Mouse (Mus musculus) activated CD4-positive, CD25-positive, alpha-beta regulatory T cell, adult 4 months (primary cell): ENCODE data around the gene Cox11. TPM values are rescaled to one million over a fixed set of nuclear protein-coding genes. Genes with fewer than 3 reads are reported as not detected.

Experiments
- ATAC-seq: one replicate; pipeline ENCODE4 v1.8.0; 2017
- polyA plus RNA-seq, 2 experiments: library from polyadenylated mRNA; unstranded; fragments of 100-300 nt; shearing (Covaris generic); gene quantifications; one replicate each; pipeline ENCODE4 v1.2.1; 2017

Cox11 gene
- polyA plus RNA-seq, 2 experiments from 2014 or later = 18.5 to 24.9 TPM

DNA sequence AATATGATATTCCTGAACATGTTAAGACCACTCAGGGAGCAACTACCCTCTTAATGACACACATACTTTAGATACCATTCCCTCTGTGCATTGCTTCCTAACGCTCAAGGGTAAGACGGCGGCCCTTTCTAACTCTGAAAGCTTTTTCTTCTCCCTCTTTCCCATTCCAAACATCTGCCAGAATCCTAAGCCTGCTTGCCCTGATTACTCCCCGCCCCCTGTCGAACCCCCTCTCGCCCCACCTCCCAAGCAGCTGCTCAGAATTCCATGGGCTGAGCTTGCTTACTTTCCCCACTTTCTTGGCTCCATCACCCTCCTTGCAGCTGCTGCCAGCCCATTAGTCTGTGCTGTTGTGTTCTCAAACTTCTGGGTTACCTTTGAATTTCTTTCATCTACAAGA is 27.2 kb downstream of the Cox11 start:
- no peak for ATAC-seq

DNA sequence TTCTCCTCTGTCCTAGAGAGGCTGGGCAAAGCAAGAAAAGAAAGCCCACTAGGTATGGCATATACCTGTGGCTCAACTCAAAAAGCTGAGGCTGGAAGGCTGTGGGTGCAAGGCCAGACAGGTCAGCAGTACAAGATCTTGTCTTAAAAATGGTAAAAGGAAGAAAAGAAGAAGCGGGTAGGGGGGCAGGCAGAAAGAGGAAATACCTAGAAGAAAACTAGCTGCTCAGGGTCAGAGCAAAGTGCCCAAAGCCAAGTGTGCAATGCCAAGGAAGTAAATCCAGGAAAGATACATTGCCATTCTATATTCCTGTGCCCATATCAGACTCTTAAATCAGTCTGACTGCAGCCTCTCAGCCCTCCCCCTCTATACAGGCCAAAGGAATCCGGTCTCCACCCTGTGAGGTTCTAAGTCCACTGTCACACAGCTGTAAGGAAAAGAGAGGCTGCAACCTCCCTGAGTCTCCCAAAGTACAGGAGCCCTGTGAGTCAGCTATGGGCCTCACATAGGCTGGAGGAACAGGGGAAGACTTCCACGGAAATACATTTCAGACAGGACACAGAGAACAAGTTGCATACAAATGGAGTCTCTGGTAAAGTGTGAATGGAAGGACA is 28.3 kb downstream of the Cox11 start:
- ATAC-seq = no peak

DNA sequence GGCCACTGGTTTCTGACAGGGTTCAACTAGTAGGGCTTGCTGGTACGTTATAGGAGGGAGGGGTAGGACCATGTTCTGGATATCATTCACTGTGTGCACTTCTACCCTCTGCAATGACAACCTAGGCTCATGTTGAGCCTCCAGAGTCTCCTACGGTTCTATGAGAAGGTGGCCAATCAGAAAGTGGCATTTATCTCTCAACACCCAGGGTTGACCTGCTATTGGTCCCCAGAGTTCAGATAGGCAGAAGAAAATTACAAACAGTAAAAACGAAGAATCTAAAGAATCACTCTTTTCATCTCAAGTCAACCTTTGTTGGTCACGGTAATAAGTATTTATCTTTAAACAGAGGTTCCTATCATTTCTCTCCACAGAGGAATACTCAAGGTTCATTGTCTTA is 28.9 kb downstream of the Cox11 start:
- ATAC-seq = no peak

DNA sequence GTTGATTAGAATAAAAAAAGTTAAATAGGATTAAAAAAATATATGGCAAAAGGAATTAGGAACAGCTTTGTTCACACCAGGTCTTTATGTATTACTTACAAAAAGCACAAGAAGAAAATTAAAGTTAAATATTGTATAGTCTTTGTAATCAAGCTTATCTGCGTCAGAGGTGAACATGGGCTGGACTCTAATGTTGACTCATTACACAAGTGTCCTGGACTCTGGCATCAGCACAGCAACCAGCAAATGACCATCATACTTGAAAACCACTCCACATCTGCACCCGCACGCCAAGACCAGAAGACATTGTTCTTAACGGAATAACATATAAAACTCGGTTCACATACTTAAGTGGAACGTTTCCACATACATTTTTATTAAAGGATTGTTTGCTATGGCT is 29.4 kb downstream of the Cox11 start:
- no peak for ATAC-seq

DNA sequence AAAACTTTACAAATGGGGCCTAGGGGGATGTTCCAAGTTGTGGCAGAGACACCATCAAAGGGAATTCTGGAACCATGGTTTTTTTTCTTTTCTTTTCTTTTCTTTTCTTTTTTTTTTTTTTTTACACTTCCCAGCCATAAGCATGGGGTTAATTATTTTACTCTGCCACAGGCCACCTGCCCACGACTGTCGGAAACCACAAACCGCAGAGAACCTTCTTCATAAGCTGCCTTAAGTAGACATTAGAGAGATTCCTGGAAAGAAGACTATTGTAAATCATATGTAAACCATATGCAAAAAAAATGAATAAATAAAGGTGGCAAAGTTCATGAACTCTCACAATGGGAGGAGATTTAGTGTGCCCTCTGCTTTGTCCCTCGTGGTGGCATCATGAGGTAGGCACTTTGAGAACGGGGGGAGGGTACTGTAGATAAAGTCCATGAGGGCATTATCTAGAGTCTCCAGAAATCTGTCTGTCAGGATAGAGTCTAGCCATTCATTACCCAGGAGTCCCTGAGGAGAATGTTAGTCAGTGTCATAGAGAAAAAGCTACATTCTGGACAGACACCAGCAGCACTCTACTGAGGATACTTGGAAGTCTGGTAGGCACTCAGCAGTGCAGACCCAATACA is 37.6 kb downstream of the Cox11 start:
- ATAC-seq = no peak

DNA sequence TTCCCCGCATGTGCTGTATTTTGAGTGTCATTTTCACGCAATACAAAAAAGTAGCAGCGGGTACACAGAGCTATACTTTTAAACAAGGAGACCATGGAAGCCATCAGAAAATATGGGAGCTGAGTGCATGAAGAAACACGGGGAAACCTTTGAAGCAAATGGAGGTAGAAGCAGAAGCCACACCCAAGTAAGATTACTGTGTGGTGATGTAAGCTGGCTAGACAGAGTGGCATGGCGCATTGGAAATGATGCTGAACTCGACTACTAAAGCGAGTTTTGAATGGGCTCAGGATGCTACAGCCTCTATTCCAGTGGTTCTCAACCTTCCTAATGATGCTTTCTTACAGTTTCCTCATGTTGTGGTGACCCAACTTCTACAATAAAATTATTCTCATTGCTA is 39.1 kb downstream of the Cox11 start:
- ATAC-seq = no peak

DNA sequence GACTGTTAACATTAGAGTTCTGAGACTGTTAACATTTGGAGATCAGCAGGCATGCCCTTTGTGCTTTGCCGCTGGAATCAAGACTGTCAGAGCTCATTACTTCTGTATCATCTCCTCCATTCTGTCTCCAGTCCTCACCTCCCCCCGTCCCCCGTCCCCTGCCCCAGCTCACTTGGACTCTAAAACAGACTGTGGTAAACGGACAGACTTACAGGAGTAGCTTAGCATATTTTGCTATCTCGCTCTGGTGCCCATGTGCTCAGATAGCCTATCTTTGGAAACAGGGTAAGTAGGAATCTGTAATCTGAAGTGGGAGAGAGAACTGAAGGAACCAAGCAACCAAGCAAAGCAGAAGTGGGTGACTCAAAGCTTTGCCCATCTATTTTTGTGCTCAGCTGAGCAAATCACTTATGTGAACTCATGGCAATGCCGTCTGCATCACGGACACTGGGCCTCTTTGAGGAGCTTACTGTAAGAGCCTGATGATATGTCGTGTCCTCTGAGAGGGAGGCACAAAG is 39.9 kb downstream of the Cox11 start:
- no peak for ATAC-seq

DNA sequence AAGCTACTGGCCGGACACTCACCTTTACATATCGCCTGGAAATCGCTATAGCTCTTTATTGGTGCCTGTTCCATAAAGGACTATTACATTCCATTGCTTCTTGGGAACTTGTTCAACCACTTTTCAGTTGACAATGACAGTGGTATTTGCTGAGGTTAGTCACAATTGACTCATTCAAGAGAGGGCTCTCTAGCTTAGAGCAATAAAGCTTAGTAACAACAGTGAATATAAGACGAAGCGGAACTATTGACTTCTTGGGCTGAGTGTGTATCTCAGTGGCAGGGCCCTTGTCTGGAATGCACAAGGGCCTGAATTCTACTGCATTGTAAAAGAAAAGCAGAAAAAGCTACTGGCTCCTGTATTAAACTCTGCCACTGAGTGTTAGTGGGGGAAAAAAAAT is 40.6 kb downstream of the Cox11 start:
- ATAC-seq = no peak

DNA sequence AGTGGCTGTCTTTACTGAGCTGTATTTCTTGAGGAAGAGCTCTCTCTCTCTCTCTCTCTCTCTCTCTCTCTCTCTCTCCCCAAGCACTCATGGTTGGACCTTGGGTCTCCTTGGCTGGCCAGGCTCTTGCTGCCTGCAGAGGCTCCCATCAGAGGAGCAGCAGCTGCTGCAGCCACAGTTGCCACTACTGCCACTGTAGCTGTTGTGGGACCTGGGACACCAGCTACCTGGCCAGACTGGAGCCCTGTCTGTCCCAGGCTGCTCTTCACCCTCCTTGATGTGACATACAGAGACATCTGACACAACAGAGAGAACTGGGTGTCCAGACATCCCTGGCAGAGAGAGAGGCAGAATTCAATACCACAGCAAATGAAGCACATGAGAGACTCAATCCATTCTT is 43.2 kb downstream of the Cox11 start:
- no peak for ATAC-seq

DNA sequence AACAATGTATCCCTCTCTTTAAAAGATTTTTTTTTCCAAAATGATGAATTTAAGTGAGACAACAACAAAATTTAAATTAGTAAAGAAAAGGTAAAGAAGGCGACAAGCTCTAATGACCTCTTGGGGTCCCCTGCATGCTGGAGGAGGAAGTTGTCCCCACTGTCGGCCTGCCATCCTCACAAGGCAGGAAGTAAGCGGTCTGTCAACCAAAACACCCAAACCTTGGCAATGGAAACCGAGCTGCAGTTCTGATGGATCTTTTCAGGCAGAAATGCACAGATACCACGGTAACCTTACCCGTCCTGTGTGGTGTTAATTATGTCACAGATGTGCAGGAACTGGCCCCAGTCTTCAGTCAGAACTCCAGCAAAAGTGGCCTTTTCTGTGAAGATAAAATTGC is 46.8 kb downstream of the Cox11 start:
- ATAC-seq = no peak

DNA sequence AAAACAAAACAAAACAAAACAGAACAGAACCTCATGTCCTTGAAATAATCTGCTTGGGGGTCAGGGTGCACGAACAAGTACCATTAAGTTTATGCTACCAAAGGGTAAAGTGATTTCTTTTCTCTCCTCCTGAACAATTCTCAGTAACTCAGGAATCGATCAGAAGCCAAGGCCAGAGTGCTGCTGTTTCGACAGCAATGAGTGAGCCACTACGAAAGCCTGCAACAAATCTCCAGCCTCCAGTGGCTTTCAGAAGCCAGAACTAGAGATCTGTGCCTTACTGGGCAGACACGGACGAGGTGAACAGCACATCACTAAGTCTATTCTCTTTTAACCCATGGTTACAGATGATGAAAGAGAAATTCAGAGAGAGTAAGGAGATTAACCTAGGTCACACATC is 47.2 kb downstream of the Cox11 start:
- ATAC-seq = no peak

DNA sequence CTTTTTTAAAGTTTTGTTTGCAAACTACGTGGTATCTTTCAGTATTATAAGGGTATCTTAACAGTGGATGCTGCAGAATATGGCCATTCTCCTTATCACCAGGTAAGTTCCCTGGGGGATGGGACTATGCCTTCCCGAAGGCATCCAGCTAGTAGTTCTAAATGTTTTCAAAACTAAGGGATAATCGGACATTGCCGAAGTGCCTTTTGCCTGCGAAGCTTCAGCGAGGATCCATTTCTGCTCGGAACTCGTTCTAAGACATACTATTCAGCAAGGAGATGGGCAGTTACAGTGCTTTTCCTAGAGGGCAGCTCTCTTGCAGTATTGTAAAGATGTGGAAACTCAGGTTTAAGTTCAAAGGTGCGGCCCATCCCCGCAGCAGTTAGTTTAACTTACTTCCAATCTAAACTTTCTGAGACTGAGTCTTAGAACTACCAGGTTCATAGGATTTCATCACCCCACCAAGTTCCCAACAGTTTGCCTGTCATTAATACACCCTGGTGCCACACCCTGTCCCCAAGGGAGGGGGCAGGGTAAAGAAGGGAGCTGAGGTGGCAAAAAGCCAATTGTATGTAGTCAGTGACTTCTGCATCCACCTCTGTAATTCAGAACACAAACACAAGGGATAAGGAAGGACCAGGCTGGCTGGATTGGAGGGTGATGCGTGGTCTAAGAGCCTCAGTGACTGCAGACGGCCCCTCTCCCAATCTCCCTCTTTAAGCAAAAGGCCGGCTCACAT is 48.5 kb downstream of the Cox11 start:
- no peak for ATAC-seq

DNA sequence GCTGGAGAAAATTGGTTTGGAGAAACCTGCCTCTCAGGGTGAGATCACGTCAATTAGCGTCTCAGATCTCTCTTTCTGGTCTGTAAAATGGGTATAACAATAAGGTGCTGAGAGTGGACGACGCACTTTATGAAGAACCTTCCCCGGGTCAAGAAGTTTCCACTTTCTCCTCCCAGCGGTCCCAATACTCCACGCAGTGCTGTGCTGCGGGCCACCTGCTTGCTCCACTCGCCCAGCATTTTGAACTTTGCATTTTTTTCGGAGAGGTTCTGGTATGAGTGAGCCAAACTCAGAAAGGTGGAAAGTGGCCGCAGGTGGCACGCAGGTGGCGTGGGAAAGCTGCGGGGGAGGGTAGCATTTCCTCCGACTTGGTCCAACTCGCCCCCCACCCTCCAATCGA is 49.1 kb downstream of the Cox11 start:
- ATAC-seq = no peak

DNA sequence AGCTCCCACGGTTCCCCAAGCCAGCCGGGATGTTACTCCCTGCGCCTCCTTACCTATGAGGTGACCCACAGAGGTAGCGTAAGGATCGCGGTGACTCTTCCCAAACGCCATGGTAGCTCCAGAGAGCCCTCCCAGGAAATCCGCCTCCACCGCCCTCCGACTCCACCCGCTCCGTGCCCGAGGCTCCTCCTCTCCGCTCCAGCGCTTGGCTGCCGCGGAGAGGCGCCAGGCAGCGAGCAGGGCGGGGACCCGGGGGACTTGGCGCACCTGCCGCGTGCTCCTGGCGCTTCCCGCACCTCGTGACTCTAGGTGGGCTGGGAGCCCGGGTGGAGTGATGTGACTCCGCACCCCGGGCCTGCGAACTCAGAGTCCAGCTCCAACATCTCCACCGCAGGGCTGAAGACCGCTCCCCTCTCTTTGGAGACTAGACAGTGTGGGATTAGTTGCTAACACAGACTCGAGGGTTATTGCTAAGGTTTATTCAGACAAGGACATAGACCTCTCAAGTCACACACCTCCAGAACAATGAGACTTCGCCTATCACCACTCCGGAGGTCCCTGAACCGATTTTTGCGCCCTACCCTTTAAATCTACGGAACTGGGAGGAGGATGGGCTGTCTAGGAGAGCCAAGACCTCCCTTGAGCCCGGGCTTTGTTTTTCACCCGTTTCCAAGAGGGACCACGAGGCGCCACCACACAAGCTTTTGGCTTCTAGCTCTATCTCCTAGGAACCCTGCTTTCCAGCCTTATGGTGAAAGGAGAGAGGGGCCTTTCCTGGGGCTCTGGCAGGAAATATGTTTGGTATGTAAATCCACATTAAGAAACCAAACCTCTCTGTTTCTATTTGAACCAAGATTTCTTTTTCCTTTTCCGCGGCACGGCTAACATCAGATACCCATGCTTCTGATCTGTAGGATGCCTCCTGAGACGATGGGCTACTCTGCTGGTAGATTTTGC is 49.8 kb downstream of the Cox11 start, which contains the start of gene Tom1l1:
Gene Tom1l1 (minus strand): TSS at position 907 of the 957 bp plus-strand sequence.
- no peak for ATAC-seq

DNA sequence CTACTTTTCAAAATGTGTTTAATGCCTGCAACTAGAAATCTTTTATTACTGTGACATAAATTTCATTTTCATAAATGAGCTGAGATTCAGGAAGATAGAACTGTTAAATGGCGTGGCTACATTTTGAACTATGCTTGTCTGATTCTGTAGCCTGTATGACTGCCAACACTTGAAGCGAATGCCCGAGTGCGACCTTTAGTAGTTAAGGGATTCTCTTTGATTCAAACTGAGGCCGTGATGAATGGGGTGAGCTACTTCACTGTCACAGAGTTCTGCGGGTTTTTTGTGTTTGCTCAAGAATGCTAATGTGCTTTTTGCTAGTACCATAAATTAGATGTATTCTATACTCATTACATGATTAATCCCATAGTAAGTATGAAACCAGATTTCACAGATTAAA is 52.4 kb downstream of the Cox11 start:
- ATAC-seq = no peak

DNA sequence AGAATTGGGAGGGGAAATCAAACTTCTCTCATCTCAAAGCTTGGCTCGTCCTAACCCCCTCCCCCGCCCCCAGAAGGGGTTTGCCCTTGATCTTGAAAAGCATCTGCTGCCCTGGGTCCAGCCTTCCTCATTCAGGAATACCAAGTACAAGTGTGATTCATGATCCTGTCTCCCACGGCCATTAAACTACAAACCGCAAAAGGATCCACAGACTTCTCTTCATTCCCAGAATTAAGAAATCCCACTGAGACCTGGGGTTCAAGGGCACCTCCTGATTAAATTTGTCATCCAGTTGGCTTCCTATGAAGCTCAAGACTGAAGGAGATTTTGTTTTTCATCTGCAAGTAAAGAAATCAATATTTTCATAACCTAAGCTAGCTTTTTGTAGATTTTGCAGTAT is 56.2 kb downstream of the Cox11 start:
- no peak for ATAC-seq

Other genes with a start within 250 kb of the Cox11 start
- gene Hlf, start 247.3 kb upstream of the Cox11 start, polyA plus RNA-seq = 1 to 10 TPM in 1 of 2 experiments, under 1 TPM in 1; 0.75 to 1.3 TPM
- 1 to 10 TPM; 1.9 to 3.1 TPM for gene Stxbp4, start 89 bp upstream of the Cox11 start, polyA plus RNA-seq
- gene Tom1l1, start 50.2 kb downstream of the Cox11 start, polyA plus RNA-seq = 1 to 10 TPM; 1.0 to 1.9 TPM